Mouse (Mus musculus) G1E (cell line): ENCODE results near the gene Nubp1. TPM values are rescaled to one million over a fixed set of nuclear protein-coding genes. Genes with fewer than 3 reads are reported as not detected.
A peak's percentile ranks its signal among the peaks of the same experiment; 100 is the strongest.

ENCODE experiments used
- ATAC-seq: 2 replicates; pipeline ENCODE4 v1.8.0; 2016; ENCODE audit warnings: mild to moderate bottlenecking; ENCODE audit not compliant: insufficient number of reproducible peaks, poor library complexity, low FRiP score, severe bottlenecking; ENCODE audit errors: extremely low read depth
- DNase-seq: peaks from one replicate; pipeline ENCODE4 v3.0.0; 2012; ENCODE audit warnings: low spot score
- H3K27me3 ChIP-seq: 2 replicates; pipeline ENCODE4 v1.6.1; 2012; ENCODE audit warnings: mild to moderate bottlenecking, low read length, inconsistent platforms; ENCODE audit not compliant: insufficient read depth
- H3K36me3 ChIP-seq: replicated peaks from 2 replicates; pipeline ENCODE3; 2012; ENCODE audit warnings: mild to moderate bottlenecking, inconsistent platforms
- H3K4me1 ChIP-seq: 2 replicates; pipeline ENCODE4 v1.6.1; 2012; ENCODE audit warnings: low read depth, low read length, inconsistent platforms, mixed read lengths; ENCODE audit not compliant: insufficient read depth
- H3K4me3 ChIP-seq: 2 replicates; pipeline ENCODE4 v1.5.1; 2012; ENCODE audit warnings: low read depth, mild to moderate bottlenecking, inconsistent platforms, low read length, moderate library complexity, mixed read lengths
- H3K9me3 ChIP-seq: replicated peaks from 2 replicates; pipeline ENCODE4 v1.6.1; 2012; ENCODE audit warnings: inconsistent platforms
- CTCF ChIP-seq: IDR thresholded peaks from 2 replicates; pipeline ENCODE4 v1.5.1; 2012; ENCODE audit warnings: low read depth, low read length, inconsistent platforms, mixed read lengths
- GATA1 ChIP-seq: IDR thresholded peaks from 2 replicates; pipeline ENCODE4 v1.6.1; 2012; ENCODE audit warnings: borderline replicate concordance, low read length, inconsistent platforms, mixed read lengths
- GATA2 ChIP-seq: IDR thresholded peaks from 2 replicates; pipeline ENCODE4 v1.6.1; 2012; ENCODE audit warnings: low read depth, low read length, inconsistent platforms, borderline replicate concordance
- POLR2AphosphoS5 ChIP-seq: IDR thresholded peaks from 2 replicates; pipeline ENCODE4 v1.6.1; 2012; ENCODE audit warnings: low read depth, low read length, inconsistent platforms; ENCODE audit not compliant: insufficient replicate concordance
- TAL1 ChIP-seq: conservative IDR thresholded peaks from 2 replicates; pipeline ENCODE4 v1.6.1; 2012; ENCODE audit warnings: low read depth, low read length, inconsistent platforms, mixed read lengths
- polyA plus RNA-seq: library from polyadenylated mRNA; stranded (reverse); fragments of >175 nt; gene quantifications from 2 replicates; pipeline ENCODE4 v1.2.3, GENCODE M21; 2012
- total RNA-seq, 2 experiments: library from RNA; stranded (forward) in 1 of 2; stranded (reverse) in 1 of 2; fragments of 200-1000 nt in 1 of 2; fragments of >200 nt in 1 of 2; fragmentation: Nextera tagmentation in 1 of 2; gene quantifications; 2 replicates each; pipeline ENCODE4 v1.2.3; 2014 to 2017

The Nubp1 gene
- total and polyA plus RNA-seq, 3 experiments: 30.8 to 68.3 (median 64.2) TPM

DNA sequence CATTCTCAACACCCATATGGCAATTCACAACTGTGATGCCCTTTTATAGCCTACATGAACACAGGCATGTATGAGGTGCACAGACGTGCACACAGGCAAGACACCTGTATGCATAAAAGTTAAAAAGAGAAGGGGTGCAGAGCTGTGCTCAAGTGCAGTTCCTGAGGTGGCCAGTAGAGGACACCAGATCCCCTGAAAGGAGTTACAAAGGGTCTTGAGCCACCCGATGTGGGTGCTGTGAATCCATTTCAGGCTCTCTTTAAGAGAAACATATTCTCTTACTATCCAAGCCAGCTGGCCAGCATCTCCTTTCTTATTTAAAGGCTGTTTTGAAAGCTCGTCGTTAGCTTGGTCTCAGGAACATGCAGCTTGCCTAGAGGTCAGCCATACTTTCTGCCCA lies 5.1 kb downstream of the Nubp1 start:
- no peak for ATAC-seq
- Histone ChIP-seq H3K27me3 (no peaks in the 10 kb centered on the region), H3K4me1 (peaks cover 30% of the 10 kb centered on the region), H3K9me3 (no peaks in the 10 kb centered on the region), H3K4me3 (no peak overlapping the region), H3K36me3 (peaks cover 93% of the 10 kb centered on the region)
- peak; percentile 93 for TF ChIP-seq CTCF
- no peak for TF ChIP-seq GATA2
- no peak for TF ChIP-seq GATA1
- TF ChIP-seq TAL1: no peak
- no peak for TF ChIP-seq POLR2AphosphoS5
- no peak for DNase-seq

GRCm38 (mm10) chr16:10417723-10418259 lies 6.0 kb downstream of the Nubp1 start:
- H3K4me1 ChIP-seq: peaks cover 27% of the 10 kb centered on the region
- TF ChIP-seq GATA1 (no peak), GATA2 (no peak), CTCF (no peak), TAL1 (no peak), POLR2AphosphoS5 (no peak)
- H3K9me3 ChIP-seq: no peaks in the 10 kb centered on the region
- ATAC-seq (no peak), DNase-seq (no peak)
- H3K27me3 ChIP-seq: no peaks in the 10 kb centered on the region
- no peak overlapping the region for H3K4me3 ChIP-seq
- H3K36me3 ChIP-seq: peaks cover 100% of the 10 kb centered on the region

DNA sequence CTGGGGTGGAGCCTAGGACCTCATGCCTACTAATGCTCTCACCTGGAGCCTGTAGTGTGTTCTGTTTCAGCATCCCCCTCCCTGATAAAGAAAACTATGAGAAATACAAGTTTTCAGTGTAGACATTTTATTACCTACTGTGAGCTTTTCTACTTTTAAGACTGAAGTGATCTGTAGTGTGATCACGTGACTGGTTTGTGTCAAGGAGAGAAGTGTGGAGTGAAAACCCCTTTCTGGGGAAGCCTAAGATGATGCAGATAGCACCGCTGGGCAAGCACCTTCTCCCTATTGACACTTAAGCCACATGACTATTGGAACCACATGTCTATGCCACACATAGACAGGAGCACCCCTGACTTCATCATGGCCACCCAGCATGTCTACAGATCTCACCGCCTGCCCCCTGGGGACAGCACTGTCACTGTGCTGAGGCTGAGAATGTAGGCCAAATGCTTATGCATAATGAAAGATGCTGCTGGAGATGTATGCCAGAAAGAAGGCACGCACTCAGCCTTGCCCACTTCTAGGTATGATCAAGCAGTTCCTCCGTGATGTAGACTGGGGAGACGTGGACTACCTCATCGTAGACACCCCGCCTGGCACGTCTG lies 8.8 kb downstream of the Nubp1 start:
- no peaks in the 10 kb centered on the region for H3K9me3 ChIP-seq
- peaks cover 99% of the 10 kb centered on the region for H3K36me3 ChIP-seq
- H3K4me3 ChIP-seq: no peak overlapping the region
- TF ChIP-seq GATA2: no peak
- no peak for TF ChIP-seq POLR2AphosphoS5
- no peak for TF ChIP-seq TAL1
- no peak for TF ChIP-seq GATA1
- no peak for TF ChIP-seq CTCF
- H3K27me3 ChIP-seq: no peaks in the 10 kb centered on the region
- DNase-seq (no peak), ATAC-seq (no peak)
- H3K4me1 ChIP-seq: peaks cover 5% of the 10 kb centered on the region

GRCm38 (mm10) chr16:10431911-10432310 lies 20.2 kb downstream of the Nubp1 start:
- no peaks in the 10 kb centered on the region for H3K9me3 ChIP-seq
- TF ChIP-seq GATA1 (no peak), GATA2 (no peak), POLR2AphosphoS5 (no peak), TAL1 (no peak), CTCF (no peak)
- H3K27me3 ChIP-seq: peaks cover 14% of the 10 kb centered on the region
- H3K4me1 ChIP-seq: no peaks in the 10 kb centered on the region
- DNase-seq (no peak), ATAC-seq (no peak)
- H3K4me3 ChIP-seq: no peak overlapping the region
- H3K36me3 ChIP-seq: peaks cover 7% of the 10 kb centered on the region

DNA sequence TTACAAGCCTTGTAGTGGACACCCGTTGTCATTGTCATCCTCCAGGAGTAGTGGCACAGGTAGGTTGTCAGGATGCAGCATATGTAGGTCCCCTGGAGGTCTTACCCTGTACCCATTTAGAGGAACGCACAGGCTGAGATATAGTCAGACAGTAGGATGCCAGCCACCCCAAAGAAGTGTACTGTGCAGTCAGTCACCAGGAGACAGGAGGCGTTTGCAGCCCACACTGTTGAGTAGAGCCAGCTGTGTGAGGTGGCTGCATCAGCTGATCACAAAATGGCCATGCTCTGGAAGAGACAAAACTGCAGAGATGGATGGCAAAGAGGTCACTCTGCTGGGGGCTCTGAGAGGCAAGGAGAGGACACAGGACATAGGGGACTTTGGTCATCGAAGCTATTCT lies 20.6 kb downstream of the Nubp1 start:
- Histone ChIP-seq H3K4me1 (no peaks in the 10 kb centered on the region), H3K27me3 (peaks cover 14% of the 10 kb centered on the region), H3K36me3 (peaks cover 2% of the 10 kb centered on the region), H3K9me3 (no peaks in the 10 kb centered on the region), H3K4me3 (no peak overlapping the region)
- DNase-seq: no peak
- TF ChIP-seq CTCF: no peak
- no peak for TF ChIP-seq TAL1
- no peak for TF ChIP-seq GATA1
- no peak for TF ChIP-seq POLR2AphosphoS5
- no peak for TF ChIP-seq GATA2
- ATAC-seq: no peak

GRCm38 (mm10) chr16:10433344-10433743 lies 21.6 kb downstream of the Nubp1 start:
- DNase-seq (no peak), ATAC-seq (no peak)
- no peak for TF ChIP-seq GATA1
- TF ChIP-seq GATA2: no peak
- TF ChIP-seq CTCF: no peak
- no peak for TF ChIP-seq TAL1
- no peak for TF ChIP-seq POLR2AphosphoS5
- Histone ChIP-seq H3K4me1 (no peaks in the 10 kb centered on the region), H3K9me3 (no peaks in the 10 kb centered on the region), H3K36me3 (no peaks in the 10 kb centered on the region), H3K4me3 (no peak overlapping the region), H3K27me3 (peaks cover 14% of the 10 kb centered on the region)
